In genomic region chr11:115485155-115485554, GRCm38 (mm10) we compare ENCODE assay signal across 14 mouse cellular contexts. TPM values are rescaled to one million over a fixed set of nuclear protein-coding genes. Genes with fewer than 3 reads are reported as not detected.
DNase-seq lines count a peak whose midpoint lies in the region; ATAC-seq lines count a peak whose summit lies in the region.
"Had no signal": no experiment of that assay in that cellular context is flagged by ENCODE, and none has a peak within 500 bp of the region (broad histone marks: within the 10 kb centered on the region; RNA-seq: fewer than 3 reads in every experiment).

No protein-coding gene starts in this region.

- no peaks in the 10 kb centered on the region for H3K27me3 ChIP-seq in forebrain, embryonic 11.5 days (ENCODE audit: control insufficient read depth, insufficient read depth, low read length)
- no peaks in the 10 kb centered on the region for H3K27me3 ChIP-seq in forebrain, embryonic 16.5 days (replicated peaks; ENCODE audit: control insufficient read depth, insufficient read depth, low read length)
- H3K27me3 ChIP-seq in neural tube, embryonic 13.5 days, result no peaks in the 10 kb centered on the region
- H3K27me3 ChIP-seq in neural tube, embryonic 15.5 days (replicated peaks), result no peaks in the 10 kb centered on the region
- H3K27me3 ChIP-seq in forebrain, embryonic 14.5 days (replicated peaks; ENCODE audit: control insufficient read depth, insufficient read depth, low read length), result no peaks in the 10 kb centered on the region
- no peaks in the 10 kb centered on the region for H3K27me3 ChIP-seq in midbrain, embryonic 15.5 days (replicated peaks)

- no peak overlapping the region for H3K4me3 ChIP-seq in forebrain, embryonic 11.5 days (ENCODE audit: low read depth, low read length)
- no peak overlapping the region for H3K4me3 ChIP-seq in forebrain, embryonic 16.5 days (replicated peaks; ENCODE audit: low read length)
- no peak overlapping the region for H3K4me3 ChIP-seq in neural tube, embryonic 13.5 days
- no peak overlapping the region for H3K4me3 ChIP-seq in neural tube, embryonic 15.5 days (replicated peaks)
- H3K4me3 ChIP-seq in forebrain, embryonic 14.5 days (ENCODE audit: low read depth, low read length), result no peak overlapping the region
- H3K4me3 ChIP-seq in midbrain, embryonic 15.5 days, result no peak overlapping the region

- ATAC-seq in forebrain, embryonic 11.5 days (replicated peaks; ENCODE audit: low FRiP score), result 0 out of 2 replicates have a peak, but pooled peaks have one; percentile 27
- ATAC-seq in forebrain, embryonic 16.5 days, result no peak
- ATAC-seq in neural tube, embryonic 13.5 days (ENCODE audit: low read depth), result no peak
- no peak for ATAC-seq in neural tube, embryonic 15.5 days (ENCODE audit: low FRiP score)
- 0 out of 2 replicates have a peak, but pooled peaks have one; percentile 10 for ATAC-seq in forebrain, embryonic 14.5 days
- no peak for ATAC-seq in midbrain, embryonic 15.5 days (replicated peaks)

- no peaks in the 10 kb centered on the region; the same call in 1 of the 2 replicates for H3K4me1 ChIP-seq in forebrain, embryonic 11.5 days (replicated peaks; ENCODE audit: control insufficient read depth, insufficient read depth, low read length)
- no peaks in the 10 kb centered on the region for H3K4me1 ChIP-seq in forebrain, embryonic 16.5 days (replicated peaks; ENCODE audit: control insufficient read depth, insufficient read depth, low read length)
- peaks cover 7% of the 10 kb centered on the region; the same call in 1 of the 2 replicates for H3K4me1 ChIP-seq in neural tube, embryonic 13.5 days (replicated peaks)
- peaks cover 9% of the 10 kb centered on the region; the same call in 1 of the 2 replicates for H3K4me1 ChIP-seq in neural tube, embryonic 15.5 days
- H3K4me1 ChIP-seq in forebrain, embryonic 14.5 days (ENCODE audit: control insufficient read depth, insufficient read depth, low read length), result no peaks in the 10 kb centered on the region
- peaks cover 2% of the 10 kb centered on the region for H3K4me1 ChIP-seq in midbrain, embryonic 15.5 days

- peak overlapping the region; percentile 7; the same call in 1 of the 2 replicates for H3K27ac ChIP-seq in forebrain, embryonic 11.5 days (ENCODE audit: low read depth, low read length)
- H3K27ac ChIP-seq in forebrain, embryonic 16.5 days (ENCODE audit: low read length), result no peak overlapping the region
- H3K27ac ChIP-seq in neural tube, embryonic 13.5 days (replicated peaks), result no peak overlapping the region
- no peak overlapping the region for H3K27ac ChIP-seq in neural tube, embryonic 15.5 days (replicated peaks)
- no peak overlapping the region; the same call in 1 of the 2 replicates for H3K27ac ChIP-seq in forebrain, embryonic 14.5 days (ENCODE audit: low read depth, low read length)
- H3K27ac ChIP-seq in midbrain, embryonic 15.5 days, result 0 out of 2 replicates have a peak overlapping the region, but pooled peaks have one; percentile 8

- WGBS in forebrain, embryonic 11.5 days, result 29% methylated on average over 12 of the region's 12 CpGs
- 26% methylated on average over 12 of the region's 12 CpGs for WGBS in forebrain, embryonic 16.5 days
- WGBS in neural tube, embryonic 13.5 days, result 52% methylated on average over 12 of the region's 12 CpGs
- WGBS in neural tube, embryonic 15.5 days, result 57% methylated on average over 12 of the region's 12 CpGs
- WGBS in forebrain, embryonic 14.5 days, result 29% methylated on average over 12 of the region's 12 CpGs
- 22% methylated on average over 12 of the region's 12 CpGs for WGBS in midbrain, embryonic 15.5 days

- H3K9ac ChIP-seq in forebrain, embryonic 11.5 days (ENCODE audit: low read length), result no peak overlapping the region
- no peak overlapping the region for H3K9ac ChIP-seq in forebrain, embryonic 16.5 days (replicated peaks; ENCODE audit: low read depth, low read length)
- 0 out of 2 replicates have a peak overlapping the region, but pooled peaks have one; percentile 5 for H3K9ac ChIP-seq in neural tube, embryonic 13.5 days
- no peak overlapping the region for H3K9ac ChIP-seq in neural tube, embryonic 15.5 days (replicated peaks)
- no peak overlapping the region for H3K9ac ChIP-seq in forebrain, embryonic 14.5 days (ENCODE audit: low read length)
- no peak overlapping the region for H3K9ac ChIP-seq in midbrain, embryonic 15.5 days

- no peaks in the 10 kb centered on the region for H3K9me3 ChIP-seq in forebrain, embryonic 11.5 days (ENCODE audit: control insufficient read depth, low read length)
- no peaks in the 10 kb centered on the region for H3K9me3 ChIP-seq in forebrain, embryonic 16.5 days (ENCODE audit: control insufficient read depth, low read length)
- H3K9me3 ChIP-seq in neural tube, embryonic 13.5 days, result no peaks in the 10 kb centered on the region
- H3K9me3 ChIP-seq in neural tube, embryonic 15.5 days (replicated peaks), result no peaks in the 10 kb centered on the region
- H3K9me3 ChIP-seq in forebrain, embryonic 14.5 days (replicated peaks; ENCODE audit: control insufficient read depth, low read length), result no peaks in the 10 kb centered on the region
- H3K9me3 ChIP-seq in midbrain, embryonic 15.5 days, result no peaks in the 10 kb centered on the region
- H3K9me3 ChIP-seq: G1E had no signal

- H3K4me2 ChIP-seq in forebrain, embryonic 11.5 days (ENCODE audit: low read depth, low read length, severe bottlenecking), result no peak overlapping the region
- H3K4me2 ChIP-seq in forebrain, embryonic 16.5 days (ENCODE audit: low read length), result no peak overlapping the region
- no peak overlapping the region for H3K4me2 ChIP-seq in neural tube, embryonic 13.5 days
- H3K4me2 ChIP-seq in neural tube, embryonic 15.5 days, result no peak overlapping the region
- H3K4me2 ChIP-seq in forebrain, embryonic 14.5 days (ENCODE audit: low read length), result no peak overlapping the region
- no peak overlapping the region for H3K4me2 ChIP-seq in midbrain, embryonic 15.5 days

- DNase-seq in forebrain, embryonic 11.5 days (ENCODE audit: low spot score), result peak; percentile 76
- DNase-seq in forebrain, embryonic 14.5 days (ENCODE audit: low spot score), result peak; percentile 47
- DNase-seq in layer of hippocampus, adult 11-12 months (ENCODE audit: low spot score), result no peak
- no peak for DNase-seq in adrenal gland, postnatal 4 days (ENCODE audit: low spot score in 2 of 2)
- DNase-seq: cerebellum, postnatal 14 days; liver had no signal

- H3K36me3 ChIP-seq in forebrain, embryonic 11.5 days (ENCODE audit: control insufficient read depth, insufficient read depth, low read length), result no peaks in the 10 kb centered on the region
- H3K36me3 ChIP-seq in forebrain, embryonic 16.5 days (ENCODE audit: control insufficient read depth, insufficient read depth), result no peaks in the 10 kb centered on the region
- H3K36me3 ChIP-seq in neural tube, embryonic 13.5 days, result peaks cover 30% of the 10 kb centered on the region; the same call in 1 of the 2 replicates
- peaks cover 20% of the 10 kb centered on the region for H3K36me3 ChIP-seq in neural tube, embryonic 15.5 days
- H3K36me3 ChIP-seq in forebrain, embryonic 14.5 days (ENCODE audit: control insufficient read depth, insufficient read depth, low read length), result peaks cover 14% of the 10 kb centered on the region
- 0 out of 2 replicates have a peak, but pooled peaks cover 7% of the 10 kb centered on the region for H3K36me3 ChIP-seq in midbrain, embryonic 15.5 days (replicated peaks)

RNA-seq across cellular contexts. Expression of gene Nt5c, which starts 6.5 kb away (rescaled TPM):
- polyA plus RNA-seq in forebrain, embryonic 11.5 days (2014; fragmentation: Nextera tagmentation; extraction: Ambion mirVana), result 72.6 and 78.5 TPM in 2 replicates
- polyA plus RNA-seq in forebrain, embryonic 16.5 days (2015; fragmentation: Nextera tagmentation; extraction: Ambion mirVana), result 82.6 and 91.0 TPM in 2 replicates
- 95.6 and 96.7 TPM in 2 replicates for polyA plus RNA-seq in neural tube, embryonic 13.5 days (2015; fragmentation: Nextera tagmentation; extraction: Ambion mirVana)
- polyA plus RNA-seq in neural tube, embryonic 15.5 days (2015; fragmentation: Nextera tagmentation; extraction: Ambion mirVana), result 95.5 and 96.2 TPM in 2 replicates
- polyA plus RNA-seq in forebrain, embryonic 14.5 days (2014; fragmentation: Nextera tagmentation; extraction: Ambion mirVana), result 95.5 and 107 TPM in 2 replicates
- polyA plus RNA-seq in midbrain, embryonic 15.5 days (2015; fragmentation: Nextera tagmentation; extraction: Ambion mirVana), result 98.4 and 108 TPM in 2 replicates
- 100 to 1,000 TPM in 1 of 2 experiments, 10 to 100 TPM in 1; 91.6 to 113 TPM for total RNA-seq in adrenal gland, postnatal 4 days (2021)

RNA-seq across cellular contexts. Expression of gene Armc7, which starts 9.7 kb away (rescaled TPM):
- polyA plus RNA-seq in forebrain, embryonic 11.5 days (2014; fragmentation: Nextera tagmentation; extraction: Ambion mirVana), result 8.9 and 9.7 TPM in 2 replicates
- polyA plus RNA-seq in forebrain, embryonic 16.5 days (2015; fragmentation: Nextera tagmentation; extraction: Ambion mirVana), result 16.2 and 17.3 TPM in 2 replicates
- polyA plus RNA-seq in neural tube, embryonic 13.5 days (2015; fragmentation: Nextera tagmentation; extraction: Ambion mirVana), result 13.1 and 14.4 TPM in 2 replicates
- 16.2 and 17.8 TPM in 2 replicates for polyA plus RNA-seq in neural tube, embryonic 15.5 days (2015; fragmentation: Nextera tagmentation; extraction: Ambion mirVana)
- polyA plus RNA-seq in forebrain, embryonic 14.5 days (2014; fragmentation: Nextera tagmentation; extraction: Ambion mirVana), result 11.5 and 14.6 TPM in 2 replicates
- 20.6 and 20.9 TPM in 2 replicates for polyA plus RNA-seq in midbrain, embryonic 15.5 days (2015; fragmentation: Nextera tagmentation; extraction: Ambion mirVana)
- 1 to 10 TPM; 7.6 to 8.5 TPM for total RNA-seq in adrenal gland, postnatal 4 days (2021)

RNA-seq across cellular contexts. Expression of gene Slc16a5, which starts 22.9 kb away (rescaled TPM):
- 0.16 and 0.24 TPM in 2 replicates for polyA plus RNA-seq in forebrain, embryonic 11.5 days (2014; fragmentation: Nextera tagmentation; extraction: Ambion mirVana)
- not detected in 2 replicates for polyA plus RNA-seq in forebrain, embryonic 16.5 days (2015; fragmentation: Nextera tagmentation; extraction: Ambion mirVana)
- polyA plus RNA-seq in neural tube, embryonic 13.5 days (2015; fragmentation: Nextera tagmentation; extraction: Ambion mirVana), result 0.20 TPM in 1 of 2 replicates, not detected in the other
- polyA plus RNA-seq in neural tube, embryonic 15.5 days (2015; fragmentation: Nextera tagmentation; extraction: Ambion mirVana), result 0.44 and 7.2 TPM in 2 replicates
- polyA plus RNA-seq in forebrain, embryonic 14.5 days (2014; fragmentation: Nextera tagmentation; extraction: Ambion mirVana), result 0.12 TPM in 1 of 2 replicates, not detected in the other
- polyA plus RNA-seq in midbrain, embryonic 15.5 days (2015; fragmentation: Nextera tagmentation; extraction: Ambion mirVana), result 0.09 and 0.42 TPM in 2 replicates
- 1 to 10 TPM in 1 of 2 experiments, under 1 TPM in 1; 0.51 to 3.6 TPM for total RNA-seq in adrenal gland, postnatal 4 days (2021)
- total RNA-seq: granulocyte monocyte progenitor cell, adult 5-6 weeks had no signal
- polyA plus RNA-seq: G1E had no signal

RNA-seq across cellular contexts. Expression of gene Jpt1, which starts 29.0 kb away (rescaled TPM):
- polyA plus RNA-seq in forebrain, embryonic 11.5 days (2014; fragmentation: Nextera tagmentation; extraction: Ambion mirVana), result 961 and 989 TPM in 2 replicates
- 1,959 and 1,981 TPM in 2 replicates for polyA plus RNA-seq in forebrain, embryonic 16.5 days (2015; fragmentation: Nextera tagmentation; extraction: Ambion mirVana)
- polyA plus RNA-seq in neural tube, embryonic 13.5 days (2015; fragmentation: Nextera tagmentation; extraction: Ambion mirVana), result 1,262 and 1,276 TPM in 2 replicates
- 1,012 and 1,180 TPM in 2 replicates for polyA plus RNA-seq in neural tube, embryonic 15.5 days (2015; fragmentation: Nextera tagmentation; extraction: Ambion mirVana)
- polyA plus RNA-seq in forebrain, embryonic 14.5 days (2014; fragmentation: Nextera tagmentation; extraction: Ambion mirVana), result 2,151 and 2,168 TPM in 2 replicates
- polyA plus RNA-seq in midbrain, embryonic 15.5 days (2015; fragmentation: Nextera tagmentation; extraction: Ambion mirVana), result 1,600 and 1,616 TPM in 2 replicates
- total RNA-seq in adrenal gland, postnatal 4 days (2021), result 100 to 1,000 TPM; 149 to 164 TPM

RNA-seq across cellular contexts. Expression of gene Trim80, which starts 44.8 kb away (rescaled TPM):
- polyA plus RNA-seq in forebrain, embryonic 11.5 days (2014; fragmentation: Nextera tagmentation; extraction: Ambion mirVana), result 0.16 and 0.23 TPM in 2 replicates
- not detected in 2 replicates for polyA plus RNA-seq in forebrain, embryonic 16.5 days (2015; fragmentation: Nextera tagmentation; extraction: Ambion mirVana)
- not detected in 2 replicates for polyA plus RNA-seq in neural tube, embryonic 13.5 days (2015; fragmentation: Nextera tagmentation; extraction: Ambion mirVana)
- 0.09 and 0.10 TPM in 2 replicates for polyA plus RNA-seq in neural tube, embryonic 15.5 days (2015; fragmentation: Nextera tagmentation; extraction: Ambion mirVana)
- polyA plus RNA-seq in forebrain, embryonic 14.5 days (2014; fragmentation: Nextera tagmentation; extraction: Ambion mirVana), result not detected in 2 replicates
- polyA plus RNA-seq in midbrain, embryonic 15.5 days (2015; fragmentation: Nextera tagmentation; extraction: Ambion mirVana), result not detected in 2 replicates
- total RNA-seq in adrenal gland, postnatal 4 days (2021), result not detected
- total RNA-seq: G1E; granulocyte monocyte progenitor cell, adult 5-6 weeks; layer of hippocampus, adult 8-10 months had no signal
- polyA plus RNA-seq: G1E; lung, embryonic 16.5 days had no signal

Comparison
In these comparisons a context has a peak if more than half of its experiments do, and no peak if none do; other contexts are left out.
1. ATAC-seq: peak in forebrain, embryonic 11.5 days (single experiment) and forebrain, embryonic 14.5 days (single experiment); none in forebrain, embryonic 16.5 days (single experiment), neural tube, embryonic 13.5 days (single experiment), neural tube, embryonic 15.5 days (single experiment) and midbrain, embryonic 15.5 days (single experiment).
2. H3K27ac ChIP-seq: peak in forebrain, embryonic 11.5 days (single experiment) and midbrain, embryonic 15.5 days (single experiment); none in forebrain, embryonic 16.5 days (single experiment), neural tube, embryonic 13.5 days (single experiment), neural tube, embryonic 15.5 days (single experiment) and forebrain, embryonic 14.5 days (single experiment).
3. DNase-seq: peak in forebrain, embryonic 11.5 days (single experiment) and forebrain, embryonic 14.5 days (single experiment); none in layer of hippocampus, adult 11-12 months (single experiment) and adrenal gland, postnatal 4 days (0 of 2).